Mouse (Mus musculus): ENCODE results near the gene Acox3. TPM values are rescaled to one million over a fixed set of nuclear protein-coding genes. Genes with fewer than 3 reads are reported as not detected.

The Acox3 gene
- total RNA-seq, 1 experiment, result 7.2 TPM

DNA sequence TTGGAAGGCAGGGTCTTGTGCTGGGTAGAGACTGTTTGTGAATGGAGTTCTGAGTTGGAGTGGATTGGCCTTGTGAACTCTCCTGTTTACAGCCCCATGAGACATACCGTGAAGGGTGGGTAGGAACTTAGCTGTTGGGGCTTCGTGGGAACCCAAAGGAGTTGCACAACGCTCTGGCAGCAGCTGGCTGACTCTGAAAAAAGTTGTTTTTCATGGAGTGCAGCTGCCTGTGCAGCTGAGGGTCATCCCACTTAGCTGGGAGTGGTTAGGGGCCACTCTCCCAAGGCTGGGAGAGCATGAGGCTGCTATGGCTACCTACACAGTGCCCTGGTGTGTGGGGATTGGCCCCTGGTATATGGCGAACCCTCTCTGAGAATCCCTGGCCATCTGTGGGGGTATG, 64.7 kb downstream of the Acox3 start:
- Histone ChIP-seq H3K27ac (ENCODE audit: insufficient read depth, low read depth, low read length, poor library complexity, severe bottlenecking) (no peak overlapping the region), H3K4me1 (ENCODE audit: control insufficient read depth in 2 of 2, insufficient read depth in 2 of 2, low read length in 2 of 2, poor library complexity in 1 of 2) (no peaks in the 10 kb centered on the region), H3K36me3 (ENCODE audit: control insufficient read depth, insufficient read depth, low read length, poor library complexity, severe bottlenecking) (no peaks in the 10 kb centered on the region), H3K9me3 (ENCODE audit: control insufficient read depth, insufficient read depth, low read depth, low read length) (no peaks in the 10 kb centered on the region), H3K9ac (ENCODE audit: insufficient read depth, low read depth, low read length, poor library complexity, severe bottlenecking) (no peak overlapping the region), H3K4me3 (ENCODE audit: insufficient read depth in 1 of 2, low read depth in 1 of 2, low read length in 2 of 2, poor library complexity in 1 of 2, severe bottlenecking in 1 of 2) (no peak overlapping the region)
- in situ Hi-C loops (cut with MboI; ENCODE audit: low sequenced_read_pairs in 2 of 2, unreplicated experiment in 2 of 2), result no loop called here
- DNase-seq (ENCODE audit: low read depth, low spot score), result no peak
- TF ChIP-seq MAFK (IDR thresholded peaks at IDR 0.05; ENCODE audit: insufficient read depth, low read depth, low read length), result no peak

DNA sequence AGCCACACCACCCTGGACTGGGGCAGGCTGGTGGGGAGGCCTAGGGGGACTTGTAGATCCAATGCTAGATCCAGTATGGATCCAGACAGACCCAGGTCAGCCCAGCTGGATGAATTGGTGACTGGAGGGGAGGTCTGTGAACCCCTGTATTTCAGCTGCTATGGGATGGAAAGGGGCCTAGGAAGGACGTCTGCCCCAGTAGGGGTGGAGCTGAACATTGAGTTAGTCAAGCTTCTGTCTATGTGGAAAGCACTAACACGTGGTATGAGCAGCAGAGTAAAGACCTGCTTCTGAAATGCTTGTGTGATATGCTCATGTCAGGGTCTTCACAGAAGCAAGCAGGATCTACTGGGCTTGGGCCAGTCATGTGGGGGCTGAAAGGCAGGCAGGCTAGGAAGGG, 65.4 kb downstream of the Acox3 start:
- Histone ChIP-seq H3K36me3 (ENCODE audit: control insufficient read depth, insufficient read depth, low read length, poor library complexity, severe bottlenecking) (no peaks in the 10 kb centered on the region), H3K27ac (ENCODE audit: insufficient read depth, low read depth, low read length, poor library complexity, severe bottlenecking) (no peak overlapping the region), H3K9ac (ENCODE audit: insufficient read depth, low read depth, low read length, poor library complexity, severe bottlenecking) (no peak overlapping the region), H3K4me3 (ENCODE audit: insufficient read depth in 1 of 2, low read depth in 1 of 2, low read length in 2 of 2, poor library complexity in 1 of 2, severe bottlenecking in 1 of 2) (no peak overlapping the region), H3K4me1 (ENCODE audit: control insufficient read depth in 2 of 2, insufficient read depth in 2 of 2, low read length in 2 of 2, poor library complexity in 1 of 2) (no peaks in the 10 kb centered on the region), H3K9me3 (ENCODE audit: control insufficient read depth, insufficient read depth, low read depth, low read length) (no peaks in the 10 kb centered on the region)
- DNase-seq (ENCODE audit: low read depth, low spot score), result no peak
- no peak for TF ChIP-seq ZNF384 (IDR thresholded peaks at IDR 0.05; ENCODE audit: low read depth, low read length)
- in situ Hi-C loops (cut with MboI; ENCODE audit: low sequenced_read_pairs in 2 of 2, unreplicated experiment in 2 of 2), result no loop called here

DNA sequence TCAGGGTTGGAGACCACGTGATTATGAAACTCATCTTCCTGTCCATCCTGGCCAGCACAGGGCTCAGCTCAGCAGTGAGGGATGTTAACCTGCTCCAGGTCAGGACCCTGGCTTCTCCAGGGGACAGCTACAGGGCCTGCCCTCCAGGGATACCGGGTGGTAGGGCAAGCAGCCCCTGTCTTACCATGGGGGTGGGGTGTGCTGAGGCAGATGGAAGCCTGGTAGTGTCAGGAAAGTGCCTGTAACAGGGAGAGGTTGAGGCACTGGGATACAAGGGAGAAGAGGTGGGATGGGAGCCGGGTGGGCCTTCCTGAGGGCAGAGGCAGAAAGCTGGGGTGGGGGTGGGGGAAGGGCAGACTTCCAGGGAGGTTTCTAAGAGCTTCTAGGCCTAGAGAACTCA, 69.5 kb downstream of the Acox3 start:
- no peak for DNase-seq (ENCODE audit: low read depth, low spot score)
- in situ Hi-C loops (cut with MboI; ENCODE audit: low sequenced_read_pairs in 2 of 2, unreplicated experiment in 2 of 2), result no loop called here
- H3K4me1 ChIP-seq (ENCODE audit: control insufficient read depth in 2 of 2, insufficient read depth in 2 of 2, low read length in 2 of 2, poor library complexity in 1 of 2), result no peaks in the 10 kb centered on the region
- H3K27ac ChIP-seq (ENCODE audit: insufficient read depth, low read depth, low read length, poor library complexity, severe bottlenecking), result no peak overlapping the region
- H3K9me3 ChIP-seq (ENCODE audit: control insufficient read depth, insufficient read depth, low read depth, low read length), result no peaks in the 10 kb centered on the region
- H3K4me3 ChIP-seq (ENCODE audit: insufficient read depth in 1 of 2, low read depth in 1 of 2, low read length in 2 of 2, poor library complexity in 1 of 2, severe bottlenecking in 1 of 2), result no peak overlapping the region
- no peak overlapping the region for H3K9ac ChIP-seq (ENCODE audit: insufficient read depth, low read depth, low read length, poor library complexity, severe bottlenecking)
- TF ChIP-seq HCFC1 (IDR thresholded peaks at IDR 0.05; ENCODE audit: borderline replicate concordance, insufficient read depth, low read length) (no peak), ZC3H11A (IDR thresholded peaks at IDR 0.05; ENCODE audit: borderline replicate concordance, low read depth, low read length) (no peak), CHD2 (IDR thresholded peaks at IDR 0.05; ENCODE audit: low read depth, low read length) (no peak), ZNF384 (IDR thresholded peaks at IDR 0.05; ENCODE audit: low read depth, low read length) (no peak), MAFK (IDR thresholded peaks at IDR 0.05; ENCODE audit: insufficient read depth, low read depth, low read length) (no peak)
- H3K36me3 ChIP-seq (ENCODE audit: control insufficient read depth, insufficient read depth, low read length, poor library complexity, severe bottlenecking), result no peaks in the 10 kb centered on the region

DNA sequence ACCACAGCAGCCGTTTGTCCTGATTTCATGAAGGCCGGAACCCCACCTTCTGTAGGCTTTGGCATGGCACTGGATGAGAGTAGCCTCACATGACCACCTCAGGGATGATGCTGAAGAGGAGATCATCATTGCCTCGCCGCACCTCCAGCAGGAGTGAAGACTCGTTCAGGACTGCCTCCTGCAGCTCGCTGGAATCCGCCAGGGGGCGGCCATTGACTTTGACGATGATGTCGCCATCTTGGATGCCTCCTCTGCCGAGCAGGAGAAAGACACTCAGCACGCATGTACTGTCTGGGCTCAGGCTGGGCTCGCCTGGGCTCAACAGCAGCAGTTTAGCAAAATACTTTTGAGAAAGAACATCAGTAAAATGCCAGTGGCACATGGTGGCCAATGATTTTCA, 70.0 kb downstream of the Acox3 start:
- peak; percentile 45 for DNase-seq (ENCODE audit: low read depth, low spot score)
- in situ Hi-C loops (cut with MboI; ENCODE audit: low sequenced_read_pairs in 2 of 2, unreplicated experiment in 2 of 2), result no loop called here

DNA sequence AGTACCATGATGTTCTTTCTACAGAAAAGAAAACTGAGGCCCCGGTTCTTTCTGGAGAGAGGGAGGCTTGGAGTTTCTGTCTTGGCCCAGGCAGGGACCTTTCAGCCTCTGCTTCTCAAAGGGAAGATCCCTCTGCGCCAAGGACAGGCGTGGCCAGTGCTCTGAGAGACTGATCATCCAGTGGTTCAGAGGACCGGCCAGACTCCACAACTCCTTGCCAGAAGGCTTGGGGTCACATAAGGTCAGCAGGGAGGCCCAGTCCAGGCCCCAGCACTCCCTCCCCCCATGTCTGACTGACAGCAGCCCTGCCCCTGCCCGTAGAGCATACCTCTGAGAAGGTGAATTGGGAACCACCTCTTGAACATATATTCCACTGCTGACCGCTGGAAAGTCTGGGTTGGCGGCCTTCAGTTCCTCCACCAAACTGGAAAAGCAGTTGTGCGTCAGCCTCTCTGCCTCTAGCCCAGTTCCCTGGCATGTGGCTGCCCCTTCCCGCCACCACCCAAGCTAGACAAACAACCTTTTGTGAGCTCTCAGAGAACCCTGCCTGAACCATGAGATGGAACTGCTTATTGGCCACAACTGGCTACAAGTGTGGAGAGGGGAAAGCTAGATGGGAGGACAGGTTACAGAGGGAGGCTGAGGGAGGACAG, 71.0 kb downstream of the Acox3 start:
- Histone ChIP-seq H3K36me3 (ENCODE audit: control insufficient read depth, insufficient read depth, low read length, poor library complexity, severe bottlenecking) (no peaks in the 10 kb centered on the region), H3K4me1 (ENCODE audit: control insufficient read depth in 2 of 2, insufficient read depth in 2 of 2, low read length in 2 of 2, poor library complexity in 1 of 2) (no peaks in the 10 kb centered on the region), H3K27ac (ENCODE audit: insufficient read depth, low read depth, low read length, poor library complexity, severe bottlenecking) (no peak overlapping the region; the same call in 1 of the 2 replicates), H3K9me3 (ENCODE audit: control insufficient read depth, insufficient read depth, low read depth, low read length) (no peaks in the 10 kb centered on the region), H3K9ac (ENCODE audit: insufficient read depth, low read depth, low read length, poor library complexity, severe bottlenecking) (no peak overlapping the region), H3K4me3 (ENCODE audit: insufficient read depth in 1 of 2, low read depth in 1 of 2, low read length in 2 of 2, poor library complexity in 1 of 2, severe bottlenecking in 1 of 2) (no peak overlapping the region)
- DNase-seq (ENCODE audit: low read depth, low spot score), result no peak
- in situ Hi-C loops (cut with MboI; ENCODE audit: low sequenced_read_pairs in 2 of 2, unreplicated experiment in 2 of 2), result no loop called here
- TF ChIP-seq ZC3H11A (IDR thresholded peaks at IDR 0.05; ENCODE audit: borderline replicate concordance, low read depth, low read length) (no peak), ZNF384 (IDR thresholded peaks at IDR 0.05; ENCODE audit: low read depth, low read length) (no peak), HCFC1 (IDR thresholded peaks at IDR 0.05; ENCODE audit: borderline replicate concordance, insufficient read depth, low read length) (no peak), CHD2 (IDR thresholded peaks at IDR 0.05; ENCODE audit: low read depth, low read length) (no peak), MAFK (IDR thresholded peaks at IDR 0.05; ENCODE audit: insufficient read depth, low read depth, low read length) (no peak)

More for the DNA sequence above, 70.0 kb downstream of the Acox3 start:
- H3K9ac ChIP-seq (ENCODE audit: insufficient read depth, low read depth, low read length, poor library complexity, severe bottlenecking), result no peak overlapping the region
- H3K36me3 ChIP-seq (ENCODE audit: control insufficient read depth, insufficient read depth, low read length, poor library complexity, severe bottlenecking), result no peaks in the 10 kb centered on the region
- H3K9me3 ChIP-seq (ENCODE audit: control insufficient read depth, insufficient read depth, low read depth, low read length), result no peaks in the 10 kb centered on the region
- no peaks in the 10 kb centered on the region for H3K4me1 ChIP-seq (ENCODE audit: control insufficient read depth in 2 of 2, insufficient read depth in 2 of 2, low read length in 2 of 2, poor library complexity in 1 of 2)
- H3K27ac ChIP-seq (ENCODE audit: insufficient read depth, low read depth, low read length, poor library complexity, severe bottlenecking), result no peak overlapping the region
- H3K4me3 ChIP-seq (ENCODE audit: insufficient read depth in 1 of 2, low read depth in 1 of 2, low read length in 2 of 2, poor library complexity in 1 of 2, severe bottlenecking in 1 of 2), result no peak overlapping the region
- TF ChIP-seq HCFC1 (IDR thresholded peaks at IDR 0.05; ENCODE audit: borderline replicate concordance, insufficient read depth, low read length), result no peak
- no peak for TF ChIP-seq MAFK (IDR thresholded peaks at IDR 0.05; ENCODE audit: insufficient read depth, low read depth, low read length)
- TF ChIP-seq CHD2 (IDR thresholded peaks at IDR 0.05; ENCODE audit: low read depth, low read length), result no peak
- TF ChIP-seq ZNF384 (IDR thresholded peaks at IDR 0.05; ENCODE audit: low read depth, low read length), result no peak
- no peak for TF ChIP-seq ZC3H11A (IDR thresholded peaks at IDR 0.05; ENCODE audit: borderline replicate concordance, low read depth, low read length)

All from ES-E14 (cell line).